In the genomic region with DNA sequence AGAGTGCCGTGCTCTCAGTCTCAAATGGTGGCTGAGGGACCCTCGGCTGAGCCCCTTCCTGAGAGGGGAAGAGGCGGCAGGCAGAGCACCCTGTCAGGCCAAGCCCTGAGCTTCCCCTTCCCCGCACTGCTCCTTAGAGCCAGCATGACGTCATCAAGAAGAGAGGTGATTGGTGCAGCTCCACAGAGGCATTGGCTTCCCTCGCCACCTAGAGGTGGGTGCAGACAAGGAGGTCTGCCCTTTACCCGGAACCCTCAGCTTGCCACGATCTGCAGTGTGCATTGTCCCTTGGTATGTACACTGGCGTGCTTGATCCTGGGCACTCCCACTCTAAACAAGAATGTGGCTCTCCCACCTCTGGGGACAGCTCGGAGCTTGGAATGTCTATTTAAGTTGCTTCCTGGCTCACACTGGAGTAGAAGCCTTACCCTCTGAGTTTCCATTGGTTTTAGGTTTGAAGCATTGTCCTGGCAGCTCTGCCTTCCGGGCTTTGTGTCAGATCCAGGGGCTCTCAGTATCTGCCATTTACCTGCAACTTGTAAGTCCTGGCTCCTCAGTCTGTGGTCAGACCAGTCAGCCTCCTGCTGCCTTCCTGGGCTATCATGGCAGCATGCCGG, we compare ENCODE assay signal across 9 mouse cellular contexts.
A peak's percentile ranks its signal among the peaks of the same experiment; 100 is the strongest.
DNase-seq lines count a peak whose midpoint lies in the region; ATAC-seq and TF ChIP-seq lines count a peak whose summit lies in the region.
"Had no signal": no experiment of that assay in that cellular context is flagged by ENCODE, and none has a peak within 500 bp of the region (broad histone marks: within the 10 kb centered on the region; RNA-seq: fewer than 3 reads in every experiment).

No protein-coding gene starts in this region.

- peak; percentile 76 for DNase-seq in right cerebral cortex, adult 18-20 months
- no peak for DNase-seq in right cerebral cortex, postnatal 25 days
- peak; percentile 90 for DNase-seq in embryo, embryonic 10.5 days (ENCODE audit: low spot score)
- DNase-seq in lung, postnatal 0 days (ENCODE audit: low spot score): peak; percentile 97
- peak; percentile 62 for DNase-seq in ovary, postnatal 36 days (ENCODE audit: low spot score)
- DNase-seq in yolk sac, embryonic 10.5 days (ENCODE audit: low spot score): peak; percentile 74

- H3K9me3 ChIP-seq in heart, embryonic 13.5 days: no peaks in the 10 kb centered on the region
- no peaks in the 10 kb centered on the region for H3K9me3 ChIP-seq in kidney, embryonic 16.5 days (ENCODE audit: low read length)
- H3K9me3 ChIP-seq in lung, postnatal 0 days (ENCODE audit: low read length): no peaks in the 10 kb centered on the region

- peaks cover 87% of the 10 kb centered on the region for H3K4me1 ChIP-seq in heart, embryonic 13.5 days
- peaks cover 61% of the 10 kb centered on the region for H3K4me1 ChIP-seq in kidney, embryonic 16.5 days (ENCODE audit: insufficient read depth, low read length)
- H3K4me1 ChIP-seq in lung, postnatal 0 days (ENCODE audit: insufficient read depth, low read depth, low read length): peaks cover 55% of the 10 kb centered on the region

- peak overlapping the region; percentile 27 for H3K4me3 ChIP-seq in heart, embryonic 13.5 days
- no peak overlapping the region for H3K4me3 ChIP-seq in kidney, embryonic 16.5 days (ENCODE audit: low read length)
- no peak overlapping the region for H3K4me3 ChIP-seq in lung, postnatal 0 days (ENCODE audit: low read depth, low read length)
- H3K4me3 ChIP-seq: erythroblast, embryonic 14.5 days had no signal

- peak; percentile 67 for ATAC-seq in heart, embryonic 13.5 days (ENCODE audit: extremely low read depth, insufficient number of reproducible peaks, low FRiP score, low TSS enrichment)
- peak; percentile 91 for ATAC-seq in kidney, embryonic 16.5 days (ENCODE audit: low FRiP score, low TSS enrichment)
- peak; percentile 82 for ATAC-seq in lung, postnatal 0 days

- TF ChIP-seq CTCF in lung, postnatal 0 days (IDR thresholded peaks at IDR 0.05): peak; percentile 90

- TF ChIP-seq EP300 in lung, postnatal 0 days (IDR thresholded peaks at IDR 0.05): peak; percentile 96

- H3K36me3 ChIP-seq in heart, embryonic 13.5 days: peaks cover 6% of the 10 kb centered on the region
- no peaks in the 10 kb centered on the region; the same call in 1 of the 2 replicates for H3K36me3 ChIP-seq in kidney, embryonic 16.5 days (ENCODE audit: insufficient read depth, low read length)
- H3K36me3 ChIP-seq in lung, postnatal 0 days (ENCODE audit: insufficient read depth, low read length): no peaks in the 10 kb centered on the region

- peak overlapping the region; percentile 61 for H3K4me2 ChIP-seq in heart, embryonic 13.5 days
- peak overlapping the region; percentile 40 for H3K4me2 ChIP-seq in kidney, embryonic 16.5 days (replicated peaks; ENCODE audit: low read depth, low read length)
- H3K4me2 ChIP-seq in lung, postnatal 0 days (replicated peaks; ENCODE audit: low read depth, low read length): peak overlapping the region; percentile 30

- peak overlapping the region; percentile 74 for H3K9ac ChIP-seq in heart, embryonic 13.5 days
- H3K9ac ChIP-seq in kidney, embryonic 16.5 days (replicated peaks; ENCODE audit: low read length): peak overlapping the region; percentile 53
- no peak overlapping the region for H3K9ac ChIP-seq in lung, postnatal 0 days (replicated peaks; ENCODE audit: low read depth)

- no peaks in the 10 kb centered on the region for H3K27me3 ChIP-seq in heart, embryonic 13.5 days (replicated peaks)
- no peaks in the 10 kb centered on the region for H3K27me3 ChIP-seq in kidney, embryonic 16.5 days (ENCODE audit: insufficient read depth, low read length)
- no peaks in the 10 kb centered on the region for H3K27me3 ChIP-seq in lung, postnatal 0 days (replicated peaks; ENCODE audit: insufficient read depth, low read length)

- peak overlapping the region; percentile 89 for H3K27ac ChIP-seq in heart, embryonic 13.5 days (replicated peaks)
- peak overlapping the region; percentile 96 for H3K27ac ChIP-seq in kidney, embryonic 16.5 days (ENCODE audit: low read length)
- H3K27ac ChIP-seq in lung, postnatal 0 days (ENCODE audit: low read length): peak overlapping the region; percentile 97

- WGBS in heart, embryonic 13.5 days: 11% methylated on average over 12 of the region's 12 CpGs
- 16% methylated on average over 12 of the region's 12 CpGs for WGBS in kidney, embryonic 16.5 days
- WGBS in lung, postnatal 0 days: 9% methylated on average over 12 of the region's 12 CpGs
